Mouse (Mus musculus) liver, embryonic 14.5 days (tissue): ENCODE data around the gene Cdk8. TPM values are rescaled to one million over a fixed set of nuclear protein-coding genes. Genes with fewer than 3 reads are reported as not detected.

Experiments
- ATAC-seq: fragments of 200-750 bp; cut with Nextera tagmentation; 2 replicates; pipeline ENCODE4 v1.8.0; 2017; ENCODE audit warnings: moderate number of reproducible peaks, mild to moderate bottlenecking, moderate library complexity; ENCODE audit not compliant: insufficient read depth
- DNase-seq, 3 experiments: peaks; one replicate each; pipeline ENCODE4 v3.0.0-alpha.2; 2012 to 2013; ENCODE audit warnings: low read depth in 3 of 3, low spot score in 3 of 3
- H3K27ac ChIP-seq: fragments of 300-500 bp; sonication (generic); 2 replicates; pipeline ENCODE4 v1.5.1; 2014; ENCODE audit warnings: moderate library complexity, mild to moderate bottlenecking, control low read depth, inconsistent platforms
- H3K27me3 ChIP-seq: fragments of 300-500 bp; sonication (generic); 2 replicates; pipeline ENCODE4 v1.6.1; 2014; ENCODE audit warnings: mild to moderate bottlenecking, low read length, moderate library complexity; ENCODE audit not compliant: control insufficient read depth, insufficient read depth
- H3K36me3 ChIP-seq: fragments of 300-500 bp; sonication (generic); replicated peaks from 2 replicates; pipeline ENCODE4 v1.6.1; 2014; ENCODE audit warnings: low read depth; ENCODE audit not compliant: control insufficient read depth, insufficient read depth
- H3K4me1 ChIP-seq, 2 experiments: fragments of 200-500 bp in 1 of 2; fragments of 300-500 bp in 1 of 2; sonication (generic) in 1 of 2; replicated peaks; 2 replicates each; pipeline ENCODE4 v1.6.1; 2012 to 2014; ENCODE audit warnings: antibody characterized with exemption in 1 of 2, inconsistent platforms in 1 of 2, low read length in 1 of 2; ENCODE audit not compliant: control insufficient read depth in 2 of 2, insufficient read depth in 2 of 2
- H3K4me2 ChIP-seq: fragments of 300-500 bp; sonication (generic); 2 replicates; pipeline ENCODE4 v1.6.1; 2014; ENCODE audit warnings: low read depth, mild to moderate bottlenecking, control low read depth, moderate library complexity
- H3K4me3 ChIP-seq, 2 experiments: fragments of 200-500 bp in 1 of 2; fragments of 300-500 bp in 1 of 2; sonication (generic) in 1 of 2; 2 replicates each; pipeline ENCODE4 v1.5.1; 2012 to 2014; ENCODE audit warnings: low read depth in 2 of 2, low read length in 2 of 2, mild to moderate bottlenecking in 2 of 2, control low read depth in 1 of 2, inconsistent platforms in 1 of 2, moderate library complexity in 1 of 2; ENCODE audit not compliant: insufficient read depth in 1 of 2
- H3K9ac ChIP-seq: fragments of 300-500 bp; sonication (generic); replicated peaks from 2 replicates; pipeline ENCODE4 v1.6.1; 2014; ENCODE audit warnings: mild to moderate bottlenecking, control low read depth, moderate library complexity
- H3K9me3 ChIP-seq: fragments of 300-500 bp; sonication (generic); 2 replicates; pipeline ENCODE4 v1.6.1; 2016; ENCODE audit warnings: low read length, mixed read lengths; ENCODE audit not compliant: control insufficient read depth
- CTCF ChIP-seq: IDR thresholded peaks from 2 replicates; pipeline ENCODE4 v1.5.1; 2016; ENCODE audit warnings: antibody characterized with exemption, low read depth, control low read depth
- EP300 ChIP-seq: IDR thresholded peaks from 2 replicates; pipeline ENCODE4 v1.6.1; 2016; ENCODE audit warnings: antibody characterized with exemption, low read depth
- WGBS: fragments of 180-500 bp; shearing (Covaris S2); extraction: QIAGEN DNeasy Blood & Tissue Kit; methylation state at CpG from one replicate; pipeline ENCODE4 v1.1.7; 2014; ENCODE audit not compliant: insufficient replicate concordance; 5-methylcytosine and 5-hydroxymethylcytosine counted together
- polyA plus RNA-seq, 2 experiments: library from polyadenylated mRNA; depleted of rRNA in 1 of 2; stranded (reverse) in 1 of 2; unstranded in 1 of 2; fragments of >200 nt; fragmentation: Nextera tagmentation in 1 of 2; extraction: Ambion mirVana in 1 of 2; gene quantifications; 2 replicates each; pipeline versions ENCODE4 v1.2.1 to v1.2.3; 2012 to 2014

Gene Cdk8
- polyA plus RNA-seq, 2 experiments = 25.8 to 42.5 TPM

DNA sequence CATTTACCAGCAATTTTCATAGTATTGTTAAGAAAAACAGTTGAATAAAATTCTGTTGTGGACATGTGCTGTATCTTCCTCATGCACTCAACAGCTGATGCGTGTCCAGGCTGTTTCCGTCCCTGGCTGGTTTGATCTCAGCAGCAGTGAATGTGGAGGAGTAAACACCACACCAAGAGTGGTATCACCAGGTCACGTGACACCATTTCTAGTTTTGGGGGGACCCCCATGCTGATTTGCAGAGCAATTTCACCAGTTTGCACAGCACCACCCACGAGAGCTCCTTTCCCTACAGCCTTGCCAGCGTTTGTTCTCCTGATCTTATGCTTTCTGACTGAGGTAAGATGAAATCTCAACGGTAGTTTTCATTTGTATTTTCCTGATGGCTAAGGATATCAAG lies 116.1 kb downstream of the Cdk8 start:
- no peaks in the 10 kb centered on the region for H3K9me3 ChIP-seq
- no peak for DNase-seq
- no peak overlapping the region for H3K4me3 ChIP-seq
- no peaks in the 10 kb centered on the region for H3K27me3 ChIP-seq
- H3K4me2 ChIP-seq = no peak overlapping the region
- no peaks in the 10 kb centered on the region for H3K36me3 ChIP-seq
- no peak for TF ChIP-seq EP300
- no peak for TF ChIP-seq CTCF
- no peaks in the 10 kb centered on the region for H3K4me1 ChIP-seq
- no peak overlapping the region for H3K9ac ChIP-seq
- no peak overlapping the region for H3K27ac ChIP-seq
- 63% methylated on average over 6 of the region's 6 CpGs for WGBS
- ATAC-seq = no peak

DNA sequence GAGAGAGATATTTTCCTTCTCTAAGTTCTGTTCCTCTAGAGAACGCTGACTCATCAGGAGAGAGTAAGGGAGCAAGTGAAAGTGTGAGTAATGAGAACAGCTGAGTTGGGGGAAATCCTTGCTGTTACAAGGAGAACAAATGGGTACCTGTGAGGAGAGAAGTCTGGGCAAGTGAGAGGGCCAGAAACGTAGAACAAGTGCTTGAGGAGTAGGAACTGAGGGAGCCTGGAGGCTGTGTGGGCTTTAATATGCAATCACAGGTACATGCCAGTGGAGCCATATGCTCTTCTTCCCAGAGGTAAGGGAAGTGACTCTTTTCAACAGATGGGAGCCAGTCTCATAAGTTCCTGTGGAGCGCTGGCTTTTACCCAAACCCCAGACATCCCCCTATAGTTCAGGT lies 118.2 kb downstream of the Cdk8 start:
- 56% methylated on average over 3 of the region's 3 CpGs for WGBS
- no peak for TF ChIP-seq EP300
- no peaks in the 10 kb centered on the region for H3K36me3 ChIP-seq
- no peak overlapping the region for H3K27ac ChIP-seq
- DNase-seq (no peak), ATAC-seq (no peak)
- H3K4me2 ChIP-seq = no peak overlapping the region
- H3K27me3 ChIP-seq = no peaks in the 10 kb centered on the region
- no peaks in the 10 kb centered on the region for H3K9me3 ChIP-seq
- H3K9ac ChIP-seq = no peak overlapping the region
- H3K4me3 ChIP-seq = no peak overlapping the region
- no peaks in the 10 kb centered on the region for H3K4me1 ChIP-seq

DNA sequence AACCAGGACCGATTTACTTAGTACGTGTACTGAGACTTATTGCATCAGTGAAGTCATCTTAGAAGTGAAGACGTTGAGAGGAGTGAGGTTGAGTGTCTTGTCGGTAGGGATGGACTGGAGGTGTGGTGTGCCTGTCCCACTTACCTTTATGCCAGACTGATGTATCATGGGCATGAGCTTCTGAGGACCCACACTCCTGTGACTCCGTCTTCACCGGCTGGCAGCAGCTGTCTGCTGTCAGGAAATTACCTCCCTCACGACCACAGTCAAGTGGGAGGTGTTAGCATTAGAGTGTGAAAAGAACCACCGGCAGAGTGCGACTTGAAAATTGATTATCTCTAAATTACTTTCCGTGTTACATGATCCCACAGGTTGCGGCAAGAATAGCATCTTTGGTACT lies 119.8 kb downstream of the Cdk8 start:
- H3K4me1 ChIP-seq = no peaks in the 10 kb centered on the region
- no peak for DNase-seq
- ATAC-seq = no peak
- H3K4me2 ChIP-seq = no peak overlapping the region
- no peak overlapping the region for H3K27ac ChIP-seq
- no peaks in the 10 kb centered on the region for H3K9me3 ChIP-seq
- 69% methylated on average over 11 of the region's 11 CpGs for WGBS
- no peaks in the 10 kb centered on the region for H3K36me3 ChIP-seq
- no peaks in the 10 kb centered on the region for H3K27me3 ChIP-seq
- H3K4me3 ChIP-seq = no peak overlapping the region
- no peak for TF ChIP-seq EP300
- TF ChIP-seq CTCF = no peak
- H3K9ac ChIP-seq = no peak overlapping the region

DNA sequence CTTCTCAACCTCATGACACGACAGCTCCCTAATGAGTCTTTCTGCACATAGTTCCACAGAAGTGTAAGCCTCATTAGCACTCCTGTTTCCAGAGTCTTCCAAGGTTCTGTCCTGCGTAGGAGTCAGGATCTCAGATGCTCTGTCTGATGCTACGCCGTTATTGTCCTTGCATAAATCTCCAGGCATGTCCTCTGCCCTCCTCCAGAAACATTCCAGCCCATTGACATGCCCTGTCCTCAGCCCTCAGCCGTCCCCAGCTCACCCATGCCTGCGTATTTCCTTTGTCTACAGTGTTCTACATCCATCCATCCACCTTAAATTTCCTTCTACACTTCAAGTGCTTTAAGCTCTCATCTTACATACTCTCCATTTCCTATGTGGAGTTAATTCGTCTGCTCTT lies 121.0 kb downstream of the Cdk8 start:
- Histone ChIP-seq H3K4me3 (no peak overlapping the region), H3K4me1 (no peaks in the 10 kb centered on the region), H3K4me2 (no peak overlapping the region), H3K27ac (no peak overlapping the region), H3K9ac (no peak overlapping the region), H3K27me3 (no peaks in the 10 kb centered on the region), H3K36me3 (no peaks in the 10 kb centered on the region), H3K9me3 (no peaks in the 10 kb centered on the region)
- TF ChIP-seq CTCF (no peak), EP300 (no peak)
- DNase-seq (no peak), ATAC-seq (no peak)
- 68% methylated on average over 7 of the region's 7 CpGs for WGBS

Other genes starting within 250 kb of the Cdk8 start
- not detected in 2 replicates for gene Cyp3a25, start 221.6 kb upstream of the Cdk8 start, polyA plus RNA-seq (2012; rRNA removed)
- gene Cyp3a25, start 221.6 kb upstream of the Cdk8 start, polyA plus RNA-seq (2014; fragmentation: Nextera tagmentation; extraction: Ambion mirVana) = 0.10 and 0.16 TPM in 2 replicates
- gene Cyp3a59, start 152.0 kb upstream of the Cdk8 start, polyA plus RNA-seq (2012; rRNA removed) = not detected in 2 replicates
- gene Cyp3a59, start 152.0 kb upstream of the Cdk8 start, polyA plus RNA-seq (2014; fragmentation: Nextera tagmentation; extraction: Ambion mirVana) = 0.19 TPM in 1 of 2 replicates, not detected in the other
- not detected in 2 replicates for gene Gm5565, start 70.7 kb upstream of the Cdk8 start, polyA plus RNA-seq (2012; rRNA removed)
- not detected in 2 replicates for gene Gm5565, start 70.7 kb upstream of the Cdk8 start, polyA plus RNA-seq (2014; fragmentation: Nextera tagmentation; extraction: Ambion mirVana)
- gene Gm6309, start 60.5 kb upstream of the Cdk8 start, polyA plus RNA-seq (2012; rRNA removed) = not detected in 2 replicates
- gene Gm6309, start 60.5 kb upstream of the Cdk8 start, polyA plus RNA-seq (2014; fragmentation: Nextera tagmentation; extraction: Ambion mirVana) = not detected in 2 replicates
- gene 1700001J03Rik, start 45.9 kb upstream of the Cdk8 start, polyA plus RNA-seq (2012; rRNA removed) = 0.17 TPM in 2 replicates
- gene 1700001J03Rik, start 45.9 kb upstream of the Cdk8 start, polyA plus RNA-seq (2014; fragmentation: Nextera tagmentation; extraction: Ambion mirVana) = not detected in 2 replicates
- gene Rnf6, start 9.7 kb upstream of the Cdk8 start, polyA plus RNA-seq (2012; rRNA removed) = 8.3 and 13.2 TPM in 2 replicates
- 18.9 and 19.4 TPM in 2 replicates for gene Rnf6, start 9.7 kb upstream of the Cdk8 start, polyA plus RNA-seq (2014; fragmentation: Nextera tagmentation; extraction: Ambion mirVana)
- 0.06 and 0.07 TPM in 2 replicates for gene Wasf3, start 153.8 kb downstream of the Cdk8 start, polyA plus RNA-seq (2012; rRNA removed)
- 0.04 TPM in 2 replicates for gene Wasf3, start 153.8 kb downstream of the Cdk8 start, polyA plus RNA-seq (2014; fragmentation: Nextera tagmentation; extraction: Ambion mirVana)